Mouse (Mus musculus) small intestine, adult 2 months (tissue): ENCODE measurements at regions not wholly inside any gene's neighbourhood (a gene's known extent, or its start where the extent isn't known, plus 50 kb on each side); places are given as distances from the start of the nearest gene placed in this dataset.

ENCODE experiments used
- CTCF ChIP-seq: fragments of 200-500 bp; IDR thresholded peaks from 2 replicates; pipeline ENCODE4 v1.5.1; 2012; ENCODE audit warnings: low read depth, mild to moderate bottlenecking, control low read depth, inconsistent platforms, low read length, moderate library complexity, mixed read lengths; ENCODE audit not compliant: insufficient replicate concordance, insufficient read length; ENCODE audit errors: extremely low read depth
- POLR2A ChIP-seq: fragments of 200-500 bp; IDR thresholded peaks from 2 replicates; pipeline ENCODE4 v1.6.1; 2012; ENCODE audit warnings: low read depth, mild to moderate bottlenecking, control low read depth, inconsistent platforms, low read length, moderate library complexity

- no peak for TF ChIP-seq CTCF
- no peak for TF ChIP-seq POLR2A
Measured at GRCm38 (mm10) chr5:4620513-4621210, 137.2 kb downstream of the Fzd1 start.
